Mouse (Mus musculus) cerebellum, postnatal 25 days (tissue): ENCODE data around the gene Cit.

Source experiments
- DNase-seq, 2 experiments: peaks; one replicate each; pipeline ENCODE4 v3.0.0; 2021; ENCODE audit warnings: mixed read lengths in 2 of 2

The Cit gene

GRCm38 (mm10) chr5:116049821-116050220 lies 204.7 kb downstream of the Cit start:
- DNase-seq = no peak

DNA sequence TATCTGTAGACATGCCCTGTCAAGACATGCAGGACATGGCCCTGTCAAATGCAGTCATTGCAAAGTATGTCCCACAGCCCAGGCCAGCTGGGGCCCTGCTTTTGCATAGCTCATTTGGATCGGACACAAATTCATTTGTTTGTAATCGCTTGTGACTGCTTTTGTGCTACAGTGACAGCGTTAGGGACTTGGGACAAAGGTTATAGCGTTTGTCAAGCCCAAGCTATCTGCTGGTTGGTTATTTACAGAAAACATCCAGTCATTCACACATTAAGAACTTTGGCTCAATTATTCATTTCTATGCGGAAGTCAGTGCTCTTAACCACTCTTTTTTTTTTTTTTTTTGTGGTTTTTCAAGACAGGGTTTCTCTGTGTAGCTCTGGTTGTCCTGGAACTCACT lies 207.1 kb downstream of the Cit start:
- no peak for DNase-seq

GRCm38 (mm10) chr5:116052826-116053225 lies 207.7 kb downstream of the Cit start:
- no peak for DNase-seq
